Mouse (Mus musculus): ENCODE data around the gene Fhod1. TPM values are rescaled to one million over a fixed set of nuclear protein-coding genes. Genes with fewer than 3 reads are reported as not detected.

The Fhod1 gene
- polyA plus RNA-seq, 1 experiment from 2014 or later, result 0.81 TPM

GRCm38 (mm10) chr8:105367107-105367506 lies 19.4 kb upstream of the Fhod1 start:
- peaks cover 64% of the 10 kb centered on the region for H3K36me3 ChIP-seq (ENCODE audit: poor library complexity, severe bottlenecking)

GRCm38 (mm10) chr8:105361751-105362702 lies 14.3 kb upstream of the Fhod1 start:
- Histone ChIP-seq H3K9ac (0 out of 2 replicates have a peak overlapping the region, but pooled peaks have one; percentile 14), H3K27ac (no peak overlapping the region), H3K27me3 (no peaks in the 10 kb centered on the region), H3K4me3 (no peak overlapping the region), H3K4me2 (no peak overlapping the region), H3K36me3 (ENCODE audit: poor library complexity, severe bottlenecking) (peaks cover 42% of the 10 kb centered on the region), H3K9me3 (replicated peaks) (no peaks in the 10 kb centered on the region), H3K4me1 (no peaks in the 10 kb centered on the region)
- no peak for ATAC-seq
- 81% methylated on average over 12 of the region's 12 CpGs for WGBS

More at GRCm38 (mm10) chr8:105367107-105367506, 19.4 kb upstream of the Fhod1 start:
- H3K27ac ChIP-seq, result no peak overlapping the region
- no peaks in the 10 kb centered on the region for H3K27me3 ChIP-seq
- H3K9me3 ChIP-seq (replicated peaks), result no peaks in the 10 kb centered on the region
- no peak for ATAC-seq
- H3K9ac ChIP-seq, result no peak overlapping the region
- H3K4me3 ChIP-seq, result no peak overlapping the region
- no peak overlapping the region for H3K4me2 ChIP-seq
- H3K4me1 ChIP-seq, result no peaks in the 10 kb centered on the region
- WGBS, result 87% methylated on average over 2 of the region's 2 CpGs

GRCm38 (mm10) chr8:105359646-105360045 lies 11.9 kb upstream of the Fhod1 start:
- H3K9me3 ChIP-seq (replicated peaks), result no peaks in the 10 kb centered on the region
- WGBS, result 46% methylated on average over 4 of the region's 4 CpGs
- H3K4me3 ChIP-seq, result no peak overlapping the region
- no peak overlapping the region for H3K4me2 ChIP-seq
- H3K9ac ChIP-seq, result no peak overlapping the region
- H3K27ac ChIP-seq, result no peak overlapping the region
- peaks cover 48% of the 10 kb centered on the region for H3K36me3 ChIP-seq (ENCODE audit: poor library complexity, severe bottlenecking)
- ATAC-seq, result no peak
- H3K4me1 ChIP-seq, result no peaks in the 10 kb centered on the region
- H3K27me3 ChIP-seq, result no peaks in the 10 kb centered on the region

- ATAC-seq, result no peak
- no peak overlapping the region for H3K4me2 ChIP-seq
- 73% methylated on average over 15 of the region's 15 CpGs for WGBS
Observed at GRCm38 (mm10) chr8:105359208-105359607, 11.5 kb upstream of the Fhod1 start.

GRCm38 (mm10) chr8:105356681-105357080 lies 8.9 kb upstream of the Fhod1 start:
- Histone ChIP-seq H3K4me3 (no peak overlapping the region), H3K9me3 (replicated peaks) (no peaks in the 10 kb centered on the region), H3K27ac (no peak overlapping the region), H3K4me2 (no peak overlapping the region), H3K4me1 (no peaks in the 10 kb centered on the region), H3K27me3 (no peaks in the 10 kb centered on the region), H3K36me3 (ENCODE audit: poor library complexity, severe bottlenecking) (peaks cover 30% of the 10 kb centered on the region), H3K9ac (no peak overlapping the region)
- no peak for ATAC-seq
- 89% methylated on average over 14 of the region's 14 CpGs for WGBS

More at GRCm38 (mm10) chr8:105359208-105359607, 11.5 kb upstream of the Fhod1 start:
- no peaks in the 10 kb centered on the region for H3K9me3 ChIP-seq (replicated peaks)
- no peaks in the 10 kb centered on the region for H3K4me1 ChIP-seq
- H3K27ac ChIP-seq, result no peak overlapping the region
- no peaks in the 10 kb centered on the region for H3K27me3 ChIP-seq
- H3K4me3 ChIP-seq, result no peak overlapping the region
- H3K36me3 ChIP-seq (ENCODE audit: poor library complexity, severe bottlenecking), result peaks cover 43% of the 10 kb centered on the region
- H3K9ac ChIP-seq, result peak overlapping the region; percentile 23; the same call in 1 of the 2 replicates

- Histone ChIP-seq H3K27me3 (no peaks in the 10 kb centered on the region), H3K9me3 (replicated peaks) (no peaks in the 10 kb centered on the region), H3K36me3 (ENCODE audit: poor library complexity, severe bottlenecking) (peaks cover 30% of the 10 kb centered on the region), H3K4me1 (peaks cover 8% of the 10 kb centered on the region), H3K4me2 (no peak overlapping the region), H3K27ac (no peak overlapping the region), H3K9ac (no peak overlapping the region), H3K4me3 (no peak overlapping the region)
- WGBS, result 80% methylated on average over 26 of the region's 26 CpGs
- ATAC-seq, result no peak
Observed at GRCm38 (mm10) chr8:105355179-105356024, 7.6 kb upstream of the Fhod1 start.

- H3K4me2 ChIP-seq, result no peak overlapping the region
- H3K27me3 ChIP-seq, result no peaks in the 10 kb centered on the region
- no peak overlapping the region for H3K4me3 ChIP-seq
- no peaks in the 10 kb centered on the region for H3K9me3 ChIP-seq (replicated peaks)
- peaks cover 17% of the 10 kb centered on the region for H3K4me1 ChIP-seq
- ATAC-seq, result no peak
- H3K36me3 ChIP-seq (ENCODE audit: poor library complexity, severe bottlenecking), result peaks cover 30% of the 10 kb centered on the region
- WGBS, result 95% methylated on average over 4 of the region's 4 CpGs
- H3K9ac ChIP-seq, result no peak overlapping the region
- no peak overlapping the region for H3K27ac ChIP-seq
Observed at GRCm38 (mm10) chr8:105354549-105354948, 6.8 kb upstream of the Fhod1 start.

GRCm38 (mm10) chr8:105353583-105354135 lies 5.9 kb upstream of the Fhod1 start:
- Histone ChIP-seq H3K4me1 (peaks cover 20% of the 10 kb centered on the region), H3K36me3 (ENCODE audit: poor library complexity, severe bottlenecking) (peaks cover 27% of the 10 kb centered on the region), H3K9ac (no peak overlapping the region), H3K9me3 (replicated peaks) (no peaks in the 10 kb centered on the region), H3K4me2 (no peak overlapping the region), H3K4me3 (no peak overlapping the region), H3K27ac (no peak overlapping the region), H3K27me3 (no peaks in the 10 kb centered on the region)
- no peak for ATAC-seq
- WGBS, result 81% methylated on average over 8 of the region's 8 CpGs

GRCm38 (mm10) chr8:105350186-105350585 lies 2.4 kb upstream of the Fhod1 start:
- H3K9ac ChIP-seq, result peak overlapping the region; percentile 81
- H3K4me2 ChIP-seq, result peak overlapping the region; percentile 96
- peak overlapping the region; percentile 45; the same call in 1 of the 2 replicates for H3K27ac ChIP-seq
- no peak for ATAC-seq
- peaks cover 42% of the 10 kb centered on the region for H3K4me1 ChIP-seq
- peaks cover 10% of the 10 kb centered on the region; the same call in 1 of the 2 replicates for H3K27me3 ChIP-seq
- 0 out of 2 replicates have a peak, but pooled peaks cover 2% of the 10 kb centered on the region for H3K36me3 ChIP-seq (ENCODE audit: poor library complexity, severe bottlenecking)
- no peaks in the 10 kb centered on the region for H3K9me3 ChIP-seq (replicated peaks)
- WGBS, result 31% methylated on average over 7 of the region's 7 CpGs
- peak overlapping the region; percentile 76 for H3K4me3 ChIP-seq

GRCm38 (mm10) chr8:105349096-105349771 lies 1.5 kb upstream of the Fhod1 start:
- Histone ChIP-seq H3K9me3 (replicated peaks) (no peaks in the 10 kb centered on the region), H3K9ac (peak overlapping the region; percentile 81), H3K27ac (0 out of 2 replicates have a peak overlapping the region, but pooled peaks have one; percentile 65), H3K4me3 (peak overlapping the region; percentile 76), H3K4me2 (peak overlapping the region; percentile 96), H3K4me1 (peaks cover 42% of the 10 kb centered on the region), H3K27me3 (peaks cover 10% of the 10 kb centered on the region; the same call in 1 of the 2 replicates), H3K36me3 (ENCODE audit: poor library complexity, severe bottlenecking) (no peaks in the 10 kb centered on the region)
- peak; percentile 32 for ATAC-seq
- 0% methylated on average over 31 of the region's 48 CpGs for WGBS

- peak; percentile 20 for ATAC-seq
- peak within 1 kb of the TSS; percentile 96 for H3K4me2 ChIP-seq
- H3K36me3 ChIP-seq (ENCODE audit: poor library complexity, severe bottlenecking), result no peaks in the 10 kb centered on the region
- H3K9ac ChIP-seq, result peak within 1 kb of the TSS; percentile 81
- peaks cover 10% of the 10 kb centered on the region; the same call in 1 of the 2 replicates for H3K27me3 ChIP-seq
- H3K4me1 ChIP-seq, result peaks cover 42% of the 10 kb centered on the region
- H3K4me3 ChIP-seq, result peak within 1 kb of the TSS; percentile 76
- H3K27ac ChIP-seq, result peak within 1 kb of the TSS; percentile 65
- no peaks in the 10 kb centered on the region for H3K9me3 ChIP-seq (replicated peaks)
- WGBS, result under 1% methylated on average over 34 of the region's 34 CpGs
Observed at GRCm38 (mm10) chr8:105348450-105349095, 820 bp upstream of the Fhod1 start, which contains the start of gene Slc9a5. TSS of gene Slc9a5 (plus strand) at chr8:105348843.
